Mouse (Mus musculus) fat pad, adult 2 months (tissue): Measurements from ENCODE around the gene Glrx3.

Source experiments
- DNase-seq: peaks from one replicate; pipeline ENCODE4 v3.0.0-alpha.2; 2011; ENCODE audit warnings: low read depth, low spot score; ENCODE audit errors: extremely low read depth

The Glrx3 gene

GRCm38 (mm10) chr7:137471431-137472120, 34.2 kb downstream of the Glrx3 start:
- no peak for DNase-seq

- no peak for DNase-seq
Measured at GRCm38 (mm10) chr7:137472149-137472548, 34.7 kb downstream of the Glrx3 start.

DNA sequence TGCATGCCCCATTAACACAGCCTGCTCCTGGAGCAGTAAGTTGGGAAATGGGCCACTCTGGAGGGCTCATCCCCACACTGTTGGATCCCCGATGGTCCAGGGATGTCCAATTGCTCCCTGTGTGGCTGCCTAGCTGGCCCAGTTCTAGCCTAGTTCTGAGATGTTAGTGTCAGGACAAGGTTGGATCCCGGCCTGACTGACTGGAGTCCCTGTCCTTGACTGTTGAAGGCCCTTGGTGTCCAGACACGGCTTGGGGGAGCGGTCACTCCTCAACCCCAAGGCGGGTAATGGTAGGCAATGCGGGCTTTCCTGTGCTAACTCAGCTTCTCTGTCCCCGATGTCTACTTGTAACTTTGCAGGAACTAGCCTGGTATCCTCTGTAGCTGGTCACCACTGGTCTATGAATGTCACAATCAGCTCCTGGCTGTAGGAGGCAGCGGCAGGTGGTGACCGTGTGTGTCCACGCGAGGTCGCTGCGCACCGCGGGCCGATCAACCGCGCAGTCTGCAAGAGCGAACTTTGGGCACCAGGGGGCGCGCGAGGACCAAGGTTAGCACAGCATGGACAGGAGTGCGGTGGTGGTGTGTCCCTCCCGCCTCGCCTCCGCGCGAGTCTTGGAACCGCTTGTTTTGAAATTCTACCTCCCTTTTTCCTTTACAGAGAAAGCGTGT, 40.7 kb downstream of the Glrx3 start:
- DNase-seq, result no peak

GRCm38 (mm10) chr7:137478621-137478982, 41.2 kb downstream of the Glrx3 start:
- no peak for DNase-seq

GRCm38 (mm10) chr7:137480839-137481238, 43.4 kb downstream of the Glrx3 start:
- no peak for DNase-seq

GRCm38 (mm10) chr7:137483987-137484386, 46.6 kb downstream of the Glrx3 start:
- no peak for DNase-seq

DNA sequence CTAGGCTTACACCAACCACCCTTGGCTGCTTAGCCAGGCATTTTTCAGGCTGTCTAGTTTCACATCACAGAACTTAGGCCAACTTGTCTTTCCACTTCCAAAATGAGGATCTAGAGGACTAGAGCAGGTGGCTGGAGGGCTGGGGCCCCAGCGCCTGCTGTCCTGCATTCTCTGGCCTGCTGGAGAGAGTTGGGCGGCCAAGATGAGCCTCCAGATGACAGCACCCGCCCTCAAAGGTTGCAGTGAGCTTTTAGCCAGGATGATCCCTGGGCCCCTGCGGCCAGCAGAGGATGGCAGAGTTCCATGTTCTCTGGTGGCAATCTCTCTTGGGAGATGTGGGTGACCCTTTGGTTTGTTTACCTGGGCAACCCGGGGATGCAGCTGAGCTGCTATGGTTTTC, 51.0 kb downstream of the Glrx3 start:
- no peak for DNase-seq

DNA sequence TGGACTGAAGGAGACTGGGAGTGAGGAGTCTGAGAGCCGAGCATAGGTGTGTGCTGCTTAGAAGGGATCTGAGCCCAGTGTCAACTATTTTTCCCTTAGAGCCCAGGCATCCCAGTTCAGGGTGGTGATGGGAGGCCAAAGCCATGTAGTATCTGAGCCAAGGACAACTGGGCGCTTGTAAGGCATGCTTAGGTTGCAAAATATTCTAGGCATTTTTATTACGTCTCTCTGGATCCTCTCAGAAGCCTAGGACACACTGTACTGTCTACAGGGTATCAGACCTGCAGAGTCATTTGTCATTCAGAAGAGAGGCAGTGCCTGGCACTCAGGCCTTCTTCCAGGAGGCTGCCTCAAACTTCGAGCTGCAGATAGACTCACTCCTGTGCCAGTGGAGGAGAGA, 53.3 kb downstream of the Glrx3 start:
- DNase-seq, result no peak

DNA sequence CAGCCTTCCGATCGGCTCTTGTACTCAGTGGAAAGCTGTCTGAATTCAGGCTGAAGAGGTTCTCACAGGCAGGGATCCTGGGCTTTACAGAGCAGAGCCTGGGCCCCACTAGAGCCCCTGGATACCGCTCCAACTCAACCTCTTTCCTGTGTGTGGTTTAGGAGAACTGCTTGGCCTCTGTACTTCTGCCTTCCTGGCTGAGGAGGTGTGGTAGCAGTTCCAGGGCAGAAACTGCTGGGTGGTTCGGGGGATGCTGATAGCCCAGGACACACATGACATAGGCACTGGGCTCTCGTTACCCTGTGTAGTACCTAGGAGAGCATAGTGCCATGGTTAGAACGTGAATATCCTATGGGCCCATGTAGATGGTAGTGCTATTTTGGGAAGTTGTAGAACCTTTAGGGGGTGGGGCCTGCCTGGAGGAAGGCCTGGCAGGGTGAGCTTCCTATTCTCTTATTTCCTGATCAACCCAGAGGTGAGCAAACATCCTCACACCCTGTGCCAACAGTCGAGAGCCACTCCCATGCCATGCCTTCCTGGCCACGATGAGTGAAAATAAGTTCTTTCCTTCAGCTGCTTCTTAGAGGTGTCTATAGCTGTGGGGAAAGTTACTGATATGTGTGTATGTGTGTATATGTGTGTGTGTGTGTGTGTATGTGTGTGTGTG, 55.0 kb downstream of the Glrx3 start:
- no peak for DNase-seq

DNA sequence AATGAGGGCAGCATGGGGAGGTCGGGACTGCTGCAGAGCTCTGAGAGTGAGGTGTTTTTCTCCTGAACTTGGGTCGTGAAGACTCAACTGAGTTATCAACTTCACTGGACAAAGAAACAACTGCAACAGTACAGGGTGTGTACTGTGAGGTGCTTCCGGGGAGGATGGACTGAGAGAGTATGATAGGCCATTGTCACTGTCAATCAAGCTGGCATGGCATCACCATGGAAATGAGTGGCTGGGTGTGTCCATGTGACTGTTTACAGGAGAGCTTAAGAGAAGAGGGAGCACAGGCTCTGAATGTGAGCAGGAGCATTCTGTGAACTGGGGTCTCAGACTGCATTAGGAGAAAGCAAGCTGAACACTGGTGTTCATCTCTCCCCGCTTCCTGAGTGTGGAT, 61.3 kb downstream of the Glrx3 start:
- DNase-seq, result no peak

GRCm38 (mm10) chr7:137517588-137517987, 80.2 kb downstream of the Glrx3 start:
- DNase-seq, result no peak

GRCm38 (mm10) chr7:137518028-137518576, 80.7 kb downstream of the Glrx3 start:
- DNase-seq, result no peak
